Mouse (Mus musculus) v-Abl transformed pro-B cells (cell line): ENCODE results near the gene Ptges2.

Source experiments
- in situ Hi-C, 2 experiments: fragments of 400-800 bp; cut with MboI; formaldehyde crosslinking; loops; one replicate each; pipeline ENCODE4 v1.15.1; 2025; ENCODE audit not compliant: unreplicated experiment in 2 of 2

The Ptges2 gene

GRCm38 (mm10) chr2:32437612-32438166 is 42.0 kb downstream of the Ptges2 start:
- in situ Hi-C loops = no loop called here

GRCm38 (mm10) chr2:32438733-32439132 is 43.0 kb downstream of the Ptges2 start:
- in situ Hi-C loops = no loop called here

DNA sequence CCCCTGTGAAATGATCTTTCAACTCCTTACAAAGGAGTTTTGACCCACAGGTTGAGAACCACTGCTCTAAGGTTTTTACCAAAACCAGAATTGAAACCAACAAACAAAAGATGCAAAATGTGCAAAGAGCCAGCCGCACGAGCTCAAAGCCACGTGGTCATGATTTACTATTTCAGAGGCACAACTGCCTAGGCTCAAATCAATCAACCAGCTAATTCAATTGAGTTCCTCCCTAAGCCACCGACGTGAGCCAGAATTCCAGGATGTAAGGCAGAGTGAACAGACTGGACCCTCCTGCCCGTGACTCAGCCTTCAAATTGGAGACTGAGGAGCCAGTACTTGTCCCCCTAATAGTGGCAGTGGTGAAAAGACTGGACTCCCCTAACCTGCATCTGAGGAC is 43.5 kb downstream of the Ptges2 start:
- in situ Hi-C loops = no loop called here

GRCm38 (mm10) chr2:32440164-32440563 is 44.5 kb downstream of the Ptges2 start:
- in situ Hi-C loops = no loop called here

GRCm38 (mm10) chr2:32440632-32441031 is 44.9 kb downstream of the Ptges2 start:
- in situ Hi-C loops = no loop called here

- in situ Hi-C loops = no loop called here
Observed at GRCm38 (mm10) chr2:32441550-32441949, 45.9 kb downstream of the Ptges2 start.

- in situ Hi-C loops = no loop called here
Observed at GRCm38 (mm10) chr2:32445535-32445934, 49.8 kb downstream of the Ptges2 start.

- in situ Hi-C loops = no loop called here
Observed at GRCm38 (mm10) chr2:32447264-32447936, 51.7 kb downstream of the Ptges2 start.

DNA sequence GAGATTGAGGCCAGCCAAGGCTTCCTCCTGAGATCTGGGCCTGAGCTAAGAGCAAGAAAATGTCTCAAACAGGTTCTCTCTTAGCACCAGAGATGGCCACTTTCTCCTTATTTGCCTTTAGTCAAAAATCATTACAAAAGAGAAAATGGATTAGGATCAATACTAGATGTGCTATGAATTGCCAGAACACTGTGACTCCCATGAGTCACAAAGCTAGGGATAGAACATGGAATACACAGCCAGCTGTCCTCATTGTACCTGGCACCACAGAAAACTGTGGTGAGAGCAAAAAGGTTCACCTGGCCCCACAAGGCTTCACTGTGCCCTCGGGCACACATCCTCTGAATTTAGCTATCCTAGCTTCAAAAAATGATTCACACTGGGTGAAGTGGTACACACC is 52.8 kb downstream of the Ptges2 start:
- in situ Hi-C loops = no loop called here

DNA sequence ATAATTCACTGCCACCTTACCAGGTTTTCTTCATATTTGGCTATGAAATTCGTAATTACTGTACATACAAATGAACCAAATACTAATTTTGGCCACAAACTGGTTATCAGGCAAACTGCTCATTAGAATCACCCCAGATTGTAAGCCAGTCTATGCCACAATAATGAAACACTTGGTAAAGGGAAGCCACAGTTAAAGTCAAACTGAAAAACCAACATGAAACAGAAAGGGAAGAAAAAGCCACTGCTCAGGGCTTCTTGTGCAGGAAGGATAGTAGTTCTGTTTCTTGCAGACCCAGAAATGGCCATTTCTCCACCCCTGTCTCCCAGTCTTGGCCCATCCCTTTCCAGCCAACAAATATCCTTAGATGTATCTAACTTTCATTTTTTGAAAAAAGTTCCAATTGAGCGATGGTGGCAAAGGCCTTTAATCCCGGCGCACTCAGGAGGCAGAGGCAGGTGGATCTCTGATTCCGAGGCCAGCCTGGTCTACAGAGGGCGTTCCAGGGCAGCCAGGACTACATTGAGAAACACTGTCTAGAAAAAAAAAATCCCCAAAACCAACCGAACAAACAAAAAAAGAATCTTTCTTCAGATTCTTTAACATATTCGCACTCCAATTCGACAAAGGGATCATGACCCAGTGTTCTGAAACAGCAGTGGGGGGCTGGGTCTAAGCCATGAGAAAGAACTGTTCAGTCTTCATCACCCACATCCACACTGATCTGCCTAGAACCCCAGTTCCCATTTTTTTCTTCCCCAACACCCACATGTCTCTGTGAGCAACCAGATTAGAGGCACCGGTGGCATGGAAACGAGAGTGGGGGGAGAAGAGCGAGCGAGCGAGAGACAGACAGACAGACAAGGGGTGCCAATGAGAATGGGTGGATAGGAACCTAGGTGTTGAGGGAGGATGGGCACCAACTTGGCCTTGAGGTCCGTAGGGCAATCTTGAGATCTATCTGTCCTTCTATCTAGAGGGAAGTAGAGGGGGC is 54.4 kb downstream of the Ptges2 start, which contains the start of gene Naif1:
Gene Naif1 (plus strand): TSS at position 697 of the 994 bp plus-strand sequence.
- in situ Hi-C loops = no loop called here

DNA sequence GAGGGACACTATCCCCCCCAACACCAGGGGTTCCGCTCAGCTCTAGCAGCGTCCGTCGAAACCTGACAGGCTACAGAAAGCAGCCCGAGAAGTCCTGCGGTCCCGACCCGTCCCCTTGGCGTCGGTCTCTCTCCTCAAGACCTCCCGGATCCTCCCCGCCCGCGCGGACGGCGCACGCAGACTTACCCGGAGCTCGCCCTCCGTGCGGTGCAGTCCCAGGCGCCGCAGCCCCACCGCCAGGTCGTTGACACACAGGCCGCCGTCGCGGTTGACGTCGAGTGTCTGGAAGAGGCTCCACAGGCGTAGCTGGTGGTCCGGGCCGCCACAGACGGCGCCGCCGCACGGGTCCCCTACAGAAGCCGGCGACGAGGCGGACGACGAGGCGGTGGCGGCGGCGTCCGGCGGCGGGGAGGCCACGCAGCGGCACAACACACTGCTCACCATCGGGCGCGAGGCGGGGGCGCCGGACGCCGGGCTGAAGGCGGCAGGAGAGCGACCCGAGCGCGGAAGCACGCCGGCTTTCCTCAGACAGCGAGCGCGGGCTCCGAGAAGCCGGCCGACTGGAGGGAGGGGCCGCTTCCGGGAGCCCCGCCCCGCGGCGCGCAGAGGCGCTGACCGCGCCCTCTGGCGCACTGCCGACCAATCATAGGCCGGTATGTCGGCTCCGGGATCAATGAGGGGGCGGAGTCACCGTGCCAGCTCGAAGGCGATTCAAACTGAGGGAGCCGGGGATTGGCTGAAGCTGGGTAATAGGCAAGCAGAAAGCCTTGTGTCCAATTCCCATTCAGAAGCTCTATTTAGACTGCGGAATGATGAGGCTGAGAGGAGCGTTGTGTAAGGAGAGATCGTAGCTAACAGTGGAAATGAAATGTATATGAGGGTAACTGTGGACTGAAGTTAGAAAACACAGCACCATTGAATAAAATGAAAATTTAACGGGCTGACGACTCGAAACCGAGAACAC is 55.5 kb downstream of the Ptges2 start, which contains the start of gene Slc25a25:
Gene Slc25a25 (minus strand): TSS at position 565 of the 964 bp plus-strand sequence.
- in situ Hi-C loops = no loop called here

- in situ Hi-C loops = no loop called here
Observed at GRCm38 (mm10) chr2:32451870-32452372, 56.2 kb downstream of the Ptges2 start.

- in situ Hi-C loops = no loop called here
Observed at GRCm38 (mm10) chr2:32452441-32452971, 56.8 kb downstream of the Ptges2 start.

GRCm38 (mm10) chr2:32453641-32454303 is 58.1 kb downstream of the Ptges2 start:
- in situ Hi-C loops = no loop called here

- in situ Hi-C loops = no loop called here
Observed at GRCm38 (mm10) chr2:32454633-32455032, 58.9 kb downstream of the Ptges2 start.

DNA sequence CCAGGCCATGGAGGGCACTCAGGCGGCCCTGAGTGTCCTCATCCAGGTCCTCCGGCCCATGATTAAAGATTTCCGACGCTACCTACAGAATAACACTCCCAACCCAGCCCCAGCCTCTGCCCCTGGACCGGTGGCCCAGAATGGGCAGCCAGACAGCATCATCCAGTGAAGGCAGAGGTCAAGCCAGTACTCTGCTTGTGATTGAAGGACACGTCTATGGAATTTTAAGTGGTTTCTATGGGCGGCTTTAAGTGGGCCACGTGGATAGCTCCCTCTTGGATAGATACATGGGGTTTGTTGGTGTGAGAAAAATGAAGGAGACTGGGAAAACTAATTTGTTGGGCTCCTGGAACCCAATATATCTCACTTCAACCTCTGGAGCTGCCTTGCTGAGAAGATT is 59.4 kb downstream of the Ptges2 start:
- in situ Hi-C loops = no loop called here
